ENCODE assay signal across 7 mouse cellular contexts in the genomic region with DNA sequence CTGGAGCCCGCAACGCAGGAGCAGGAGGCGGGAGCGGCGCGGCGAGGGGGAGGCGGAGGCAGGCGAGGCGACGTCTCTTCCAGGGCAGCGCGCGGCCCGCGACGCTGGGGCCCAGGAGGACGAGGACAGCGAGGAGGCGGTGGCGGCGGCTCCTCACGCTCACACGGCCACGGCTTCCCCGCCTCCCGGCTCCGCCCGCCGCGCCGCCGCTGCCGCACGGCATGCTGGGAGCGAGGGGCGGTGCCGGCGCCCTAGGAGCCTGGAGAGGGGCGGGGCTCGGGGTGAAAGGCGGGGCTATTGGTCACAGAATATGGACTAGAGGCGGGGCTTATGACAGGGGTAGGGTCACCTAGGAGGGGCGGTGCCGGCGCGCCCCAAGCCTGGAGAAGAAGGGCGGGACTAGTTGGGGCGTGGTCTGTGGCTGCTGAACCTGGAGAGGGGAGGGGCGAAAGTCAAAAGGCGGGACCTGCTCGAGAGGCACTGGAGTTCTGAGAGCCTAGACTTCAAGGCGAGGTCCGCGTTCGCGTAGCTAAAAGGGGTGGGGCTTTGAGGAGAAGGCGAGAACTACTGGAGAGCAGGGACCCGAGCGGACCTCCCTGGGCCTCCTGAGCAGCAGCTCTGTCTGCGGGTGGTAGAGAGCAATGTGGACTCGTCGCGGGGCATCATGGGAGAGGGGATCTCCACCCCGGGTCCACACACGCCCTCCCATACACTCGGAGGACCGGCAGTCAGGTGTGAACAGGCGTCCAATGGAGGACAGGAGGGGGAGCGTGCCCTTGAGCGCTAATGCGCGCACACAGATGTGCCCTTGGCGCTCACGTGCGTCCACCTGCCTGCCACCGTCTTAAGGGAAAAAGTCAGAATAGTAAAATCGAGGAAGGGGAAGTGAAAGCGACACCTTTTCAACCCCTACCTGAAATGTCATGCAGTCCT. TPM values are rescaled to one million over a fixed set of nuclear protein-coding genes. Genes with fewer than 3 reads are reported as not detected.
A peak's percentile ranks its signal among the peaks of the same experiment; 100 is the strongest.
DNase-seq lines count a peak whose midpoint lies in the region; ATAC-seq lines count a peak whose summit lies in the region.

A gene (minus strand): TSS at position 218 of the 933 bp plus-strand sequence.

- peak within 1 kb of the TSS; percentile 90 for H3K27ac ChIP-seq in embryonic facial prominence, embryonic 11.5 days (replicated peaks; ENCODE audit: low read depth, low read length)
- H3K27ac ChIP-seq in limb, embryonic 10.5 days, result peak within 1 kb of the TSS; percentile 94
- H3K27ac ChIP-seq in midbrain, embryonic 13.5 days, result peak within 1 kb of the TSS; percentile 93

- no peaks in the 10 kb centered on the region for H3K27me3 ChIP-seq in embryonic facial prominence, embryonic 11.5 days (ENCODE audit: control insufficient read depth, insufficient read depth, low read length)
- H3K27me3 ChIP-seq in limb, embryonic 10.5 days (ENCODE audit: low read depth, poor library complexity, severe bottlenecking), result no peaks in the 10 kb centered on the region
- no peaks in the 10 kb centered on the region for H3K27me3 ChIP-seq in midbrain, embryonic 13.5 days

- H3K9ac ChIP-seq in embryonic facial prominence, embryonic 11.5 days (replicated peaks; ENCODE audit: low read length), result peak within 1 kb of the TSS; percentile 96
- H3K9ac ChIP-seq in midbrain, embryonic 13.5 days (replicated peaks), result peak within 1 kb of the TSS; percentile 95

- peak within 1 kb of the TSS; percentile 92 for H3K4me3 ChIP-seq in embryonic facial prominence, embryonic 11.5 days (ENCODE audit: low read depth, low read length)
- H3K4me3 ChIP-seq in limb, embryonic 10.5 days, result peak within 1 kb of the TSS; percentile 89
- H3K4me3 ChIP-seq in midbrain, embryonic 13.5 days (replicated peaks), result peak within 1 kb of the TSS; percentile 95

- peak; percentile 99 for DNase-seq in adrenal gland, postnatal 14 days
- peak; percentile 99 for DNase-seq in embryonic facial prominence, embryonic 11.5 days (ENCODE audit: low spot score)
- DNase-seq in kidney, adult 11 months, result peak; percentile 100
- peak; percentile 96 for DNase-seq in limb, embryonic 10.5 days (ENCODE audit: low spot score)
- peak; percentile 99 for DNase-seq in spleen, adult 12 weeks (ENCODE audit: low spot score)

- no peaks in the 10 kb centered on the region for H3K4me1 ChIP-seq in embryonic facial prominence, embryonic 11.5 days (ENCODE audit: control insufficient read depth, insufficient read depth, low read length)
- peaks cover 14% of the 10 kb centered on the region for H3K4me1 ChIP-seq in limb, embryonic 10.5 days
- H3K4me1 ChIP-seq in midbrain, embryonic 13.5 days (replicated peaks), result peaks cover 21% of the 10 kb centered on the region

- H3K36me3 ChIP-seq in embryonic facial prominence, embryonic 11.5 days (replicated peaks; ENCODE audit: control insufficient read depth, insufficient read depth, low read depth, low read length), result no peaks in the 10 kb centered on the region
- no peaks in the 10 kb centered on the region for H3K36me3 ChIP-seq in limb, embryonic 10.5 days
- H3K36me3 ChIP-seq in midbrain, embryonic 13.5 days, result no peaks in the 10 kb centered on the region

- 3% methylated on average over 57 of the region's 79 CpGs for WGBS in embryonic facial prominence, embryonic 11.5 days
- WGBS in limb, embryonic 10.5 days, result 2% methylated on average over 78 of the region's 79 CpGs
- whole genome bisulfite sequencing in midbrain, embryonic 13.5 days, result under 1% methylated on average over 71 of the region's 79 CpGs

- ATAC-seq in embryonic facial prominence, embryonic 11.5 days (replicated peaks; ENCODE audit: insufficient number of reproducible peaks, low FRiP score, low TSS enrichment, low read depth), result peak; percentile 96
- ATAC-seq in granulocyte monocyte progenitor cell, adult 5-6 weeks (replicated peaks; ENCODE audit: poor library complexity, severe bottlenecking), result peak; percentile 84
- peak; percentile 96 for ATAC-seq in midbrain, embryonic 13.5 days

- H3K4me2 ChIP-seq in embryonic facial prominence, embryonic 11.5 days (ENCODE audit: low read depth, low read length), result peak within 1 kb of the TSS; percentile 64
- H3K4me2 ChIP-seq in midbrain, embryonic 13.5 days (replicated peaks), result peak within 1 kb of the TSS; percentile 74

- no peaks in the 10 kb centered on the region for H3K9me3 ChIP-seq in embryonic facial prominence, embryonic 11.5 days (replicated peaks; ENCODE audit: control insufficient read depth, low read length)
- H3K9me3 ChIP-seq in limb, embryonic 10.5 days (replicated peaks), result no peaks in the 10 kb centered on the region
- no peaks in the 10 kb centered on the region for H3K9me3 ChIP-seq in midbrain, embryonic 13.5 days

RNA-seq across cellular contexts. Expression of the gene that starts here (rescaled TPM):
- total RNA-seq in adrenal gland, postnatal 14 days (2021), result 43.5 and 52.2 TPM in 2 replicates
- 17.6 and 18.7 TPM in 2 replicates for polyA plus RNA-seq in embryonic facial prominence, embryonic 11.5 days (2014; fragmentation: Nextera tagmentation; extraction: Ambion mirVana)
- total RNA-seq in granulocyte monocyte progenitor cell, adult 5-6 weeks (2014; fragmentation: Nextera tagmentation), result 64.7 and 70.6 TPM in 2 replicates
- total RNA-seq in granulocyte monocyte progenitor cell, adult 5-6 weeks (2017), result 37.3 and 48.2 TPM in 2 replicates
- polyA plus RNA-seq in limb, embryonic 10.5 days (2016; fragmentation: Nextera tagmentation; extraction: Ambion mirVana), result 18.0 and 21.8 TPM in 2 replicates
- 19.0 and 21.1 TPM in 2 replicates for polyA plus RNA-seq in midbrain, embryonic 13.5 days (2015; fragmentation: Nextera tagmentation; extraction: Ambion mirVana)

Comparison
In these comparisons a context has a peak if more than half of its experiments do, and no peak if none do; other contexts are left out.
1. Peak in every context shown above with its lines: DNase-seq, ATAC-seq, H3K4me3 ChIP-seq and H3K27ac ChIP-seq.